Mouse (Mus musculus) midbrain, embryonic 16.5 days (tissue): Measurements from ENCODE around the gene Pla2g2c. TPM values are rescaled to one million over a fixed set of nuclear protein-coding genes. Genes with fewer than 3 reads are reported as not detected.
A peak's percentile ranks its signal among the peaks of the same experiment; 100 is the strongest.

Experiments used
- ATAC-seq: fragments of 200-750 bp; cut with Nextera tagmentation; 2 replicates; pipeline ENCODE4 v1.8.0; 2017; ENCODE audit warnings: moderate TSS enrichment
- H3K27ac ChIP-seq: fragments of 300-500 bp; sonication (generic); 2 replicates; pipeline ENCODE4 v1.5.1; 2014; ENCODE audit warnings: mild to moderate bottlenecking, low read length, mixed read lengths
- H3K27me3 ChIP-seq: fragments of 300-500 bp; sonication (generic); 2 replicates; pipeline ENCODE4 v1.6.1; 2014; ENCODE audit warnings: low read depth, low read length, mixed read lengths; ENCODE audit not compliant: control insufficient read depth, insufficient read depth
- H3K36me3 ChIP-seq: fragments of 300-500 bp; sonication (generic); 2 replicates; pipeline ENCODE4 v1.6.1; 2014; ENCODE audit warnings: mild to moderate bottlenecking, low read length, moderate library complexity, mixed read lengths; ENCODE audit not compliant: control insufficient read depth, insufficient read depth
- H3K4me1 ChIP-seq: fragments of 300-500 bp; sonication (generic); 2 replicates; pipeline ENCODE4 v1.6.1; 2014; ENCODE audit warnings: mild to moderate bottlenecking, low read length, mixed read lengths; ENCODE audit not compliant: control insufficient read depth, insufficient read depth
- H3K4me2 ChIP-seq: fragments of 300-500 bp; sonication (generic); 2 replicates; pipeline ENCODE4 v1.6.1; 2014; ENCODE audit warnings: mild to moderate bottlenecking, low read length, mixed read lengths
- H3K4me3 ChIP-seq: fragments of 300-500 bp; sonication (generic); 2 replicates; pipeline ENCODE4 v1.5.1; 2014; ENCODE audit warnings: low read depth, mild to moderate bottlenecking, low read length, moderate library complexity, mixed read lengths
- H3K9ac ChIP-seq: fragments of 300-500 bp; sonication (generic); 2 replicates; pipeline ENCODE4 v1.6.1; 2014; ENCODE audit warnings: low read depth, low read length, mixed read lengths
- H3K9me3 ChIP-seq: fragments of 300-500 bp; sonication (generic); replicated peaks from 2 replicates; pipeline ENCODE4 v1.6.1; 2014; ENCODE audit warnings: mild to moderate bottlenecking, low read length, mixed read lengths; ENCODE audit not compliant: control insufficient read depth, poor library complexity, severe bottlenecking
- WGBS: fragments of 180-500 bp; shearing (Covaris S2); extraction: QIAGEN DNeasy Blood & Tissue Kit; methylation state at CpG from one replicate; pipeline ENCODE4 v1.1.7; 2014; 5-methylcytosine and 5-hydroxymethylcytosine counted together
- polyA plus RNA-seq: library from polyadenylated mRNA; unstranded; fragments of >200 nt; fragmentation: Nextera tagmentation; extraction: Ambion mirVana; gene quantifications from 2 replicates; pipeline ENCODE4 v1.2.1, GENCODE M21; 2015

Gene Pla2g2c
- polyA plus RNA-seq, 1 experiment from 2014 or later: 0.25 TPM

- no peak overlapping the region for H3K27ac ChIP-seq
- no peaks in the 10 kb centered on the region for H3K27me3 ChIP-seq
- no peaks in the 10 kb centered on the region for H3K36me3 ChIP-seq
- H3K9ac ChIP-seq: no peak overlapping the region
- H3K4me3 ChIP-seq: no peak overlapping the region
- H3K4me2 ChIP-seq: no peak overlapping the region
- 0 out of 2 replicates have a peak, but pooled peaks cover 7% of the 10 kb centered on the region for H3K4me1 ChIP-seq
- H3K9me3 ChIP-seq: no peaks in the 10 kb centered on the region
- 55% methylated on average over 8 of the region's 8 CpGs for WGBS
- ATAC-seq: peak; percentile 57
These were observed 23.9 kb downstream of the Pla2g2c start for GRCm38 (mm10) chr4:138748369-138749072.

- no peaks in the 10 kb centered on the region for H3K36me3 ChIP-seq
- no peak overlapping the region for H3K4me2 ChIP-seq
- ATAC-seq: no peak
- peaks cover 11% of the 10 kb centered on the region for H3K4me1 ChIP-seq
- WGBS: 93% methylated on average over 6 of the region's 6 CpGs
- H3K27me3 ChIP-seq: no peaks in the 10 kb centered on the region
- no peak overlapping the region for H3K27ac ChIP-seq
- H3K4me3 ChIP-seq: no peak overlapping the region
- H3K9me3 ChIP-seq: no peaks in the 10 kb centered on the region
- no peak overlapping the region for H3K9ac ChIP-seq
These were observed 28.0 kb downstream of the Pla2g2c start for GRCm38 (mm10) chr4:138752603-138753002.

- no peak for ATAC-seq
- Histone ChIP-seq H3K4me1 (peaks cover 4% of the 10 kb centered on the region), H3K36me3 (no peaks in the 10 kb centered on the region), H3K4me3 (no peak overlapping the region), H3K9ac (no peak overlapping the region), H3K9me3 (no peaks in the 10 kb centered on the region), H3K4me2 (no peak overlapping the region), H3K27ac (no peak overlapping the region), H3K27me3 (no peaks in the 10 kb centered on the region)
- WGBS: 79% methylated on average over 3 of the region's 3 CpGs
These were observed 29.0 kb downstream of the Pla2g2c start for GRCm38 (mm10) chr4:138753608-138754007.

GRCm38 (mm10) chr4:138754432-138754831 lies 29.8 kb downstream of the Pla2g2c start:
- Histone ChIP-seq H3K4me3 (no peak overlapping the region), H3K4me1 (peaks cover 4% of the 10 kb centered on the region), H3K4me2 (no peak overlapping the region), H3K36me3 (no peaks in the 10 kb centered on the region), H3K27ac (no peak overlapping the region), H3K27me3 (no peaks in the 10 kb centered on the region), H3K9me3 (no peaks in the 10 kb centered on the region), H3K9ac (no peak overlapping the region)
- ATAC-seq: no peak
- WGBS: 85% methylated on average over 9 of the region's 9 CpGs

- H3K27ac ChIP-seq: no peak overlapping the region
- H3K9ac ChIP-seq: 0 out of 2 replicates have a peak overlapping the region, but pooled peaks have one; percentile 32
- H3K36me3 ChIP-seq: no peaks in the 10 kb centered on the region
- no peak overlapping the region for H3K4me3 ChIP-seq
- WGBS: 51% methylated on average over 4 of the region's 4 CpGs
- no peak for ATAC-seq
- no peaks in the 10 kb centered on the region for H3K9me3 ChIP-seq
- peaks cover 4% of the 10 kb centered on the region for H3K4me1 ChIP-seq
- H3K4me2 ChIP-seq: no peak overlapping the region
- no peaks in the 10 kb centered on the region for H3K27me3 ChIP-seq
These were observed 30.8 kb downstream of the Pla2g2c start for GRCm38 (mm10) chr4:138755439-138755838.

GRCm38 (mm10) chr4:138755983-138756382 lies 31.4 kb downstream of the Pla2g2c start:
- no peak overlapping the region for H3K9ac ChIP-seq
- no peaks in the 10 kb centered on the region for H3K9me3 ChIP-seq
- WGBS: 79% methylated on average over 11 of the region's 11 CpGs
- H3K27me3 ChIP-seq: no peaks in the 10 kb centered on the region
- no peak overlapping the region for H3K4me3 ChIP-seq
- no peaks in the 10 kb centered on the region for H3K36me3 ChIP-seq
- no peak for ATAC-seq
- H3K4me1 ChIP-seq: peaks cover 4% of the 10 kb centered on the region
- H3K4me2 ChIP-seq: no peak overlapping the region
- H3K27ac ChIP-seq: no peak overlapping the region

GRCm38 (mm10) chr4:138757416-138757815 lies 32.8 kb downstream of the Pla2g2c start, which contains the start of gene Pla2g2f:
Gene Pla2g2f (minus strand): TSS chr4:138757626.
- Histone ChIP-seq H3K27ac (no peak within 1 kb of the TSS), H3K9ac (no peak within 1 kb of the TSS), H3K27me3 (no peaks in the 10 kb centered on the region), H3K4me2 (no peak within 1 kb of the TSS), H3K4me1 (peaks cover 4% of the 10 kb centered on the region), H3K9me3 (no peaks in the 10 kb centered on the region), H3K4me3 (no peak within 1 kb of the TSS), H3K36me3 (no peaks in the 10 kb centered on the region)
- ATAC-seq: no peak
- 64% methylated on average over 8 of the region's 8 CpGs for WGBS

- Histone ChIP-seq H3K4me1 (no peaks in the 10 kb centered on the region), H3K9me3 (no peaks in the 10 kb centered on the region), H3K36me3 (no peaks in the 10 kb centered on the region), H3K27me3 (no peaks in the 10 kb centered on the region), H3K9ac (no peak overlapping the region), H3K4me2 (no peak overlapping the region), H3K4me3 (no peak overlapping the region), H3K27ac (no peak overlapping the region)
- ATAC-seq: no peak
- 84% methylated on average over 9 of the region's 9 CpGs for WGBS
These were observed 37.7 kb downstream of the Pla2g2c start for GRCm38 (mm10) chr4:138762266-138762665.

- 88% methylated on average over 10 of the region's 10 CpGs for WGBS
These were observed 47.4 kb downstream of the Pla2g2c start for GRCm38 (mm10) chr4:138771970-138772369.

More at GRCm38 (mm10) chr4:138771970-138772369, 47.4 kb downstream of the Pla2g2c start:
- H3K36me3 ChIP-seq: no peaks in the 10 kb centered on the region
- H3K4me2 ChIP-seq: no peak overlapping the region
- H3K4me1 ChIP-seq: no peaks in the 10 kb centered on the region
- H3K4me3 ChIP-seq: no peak overlapping the region
- no peak overlapping the region for H3K27ac ChIP-seq
- H3K9me3 ChIP-seq: no peaks in the 10 kb centered on the region
- H3K9ac ChIP-seq: no peak overlapping the region
- no peak for ATAC-seq
- no peaks in the 10 kb centered on the region for H3K27me3 ChIP-seq
